Mouse (Mus musculus): ENCODE results near the gene Tnfrsf13b. TPM values are rescaled to one million over a fixed set of nuclear protein-coding genes. Genes with fewer than 3 reads are reported as not detected.

Gene Tnfrsf13b
- 100 to 1,000 TPM; 158 to 204 TPM for total RNA-seq (2023)

DNA sequence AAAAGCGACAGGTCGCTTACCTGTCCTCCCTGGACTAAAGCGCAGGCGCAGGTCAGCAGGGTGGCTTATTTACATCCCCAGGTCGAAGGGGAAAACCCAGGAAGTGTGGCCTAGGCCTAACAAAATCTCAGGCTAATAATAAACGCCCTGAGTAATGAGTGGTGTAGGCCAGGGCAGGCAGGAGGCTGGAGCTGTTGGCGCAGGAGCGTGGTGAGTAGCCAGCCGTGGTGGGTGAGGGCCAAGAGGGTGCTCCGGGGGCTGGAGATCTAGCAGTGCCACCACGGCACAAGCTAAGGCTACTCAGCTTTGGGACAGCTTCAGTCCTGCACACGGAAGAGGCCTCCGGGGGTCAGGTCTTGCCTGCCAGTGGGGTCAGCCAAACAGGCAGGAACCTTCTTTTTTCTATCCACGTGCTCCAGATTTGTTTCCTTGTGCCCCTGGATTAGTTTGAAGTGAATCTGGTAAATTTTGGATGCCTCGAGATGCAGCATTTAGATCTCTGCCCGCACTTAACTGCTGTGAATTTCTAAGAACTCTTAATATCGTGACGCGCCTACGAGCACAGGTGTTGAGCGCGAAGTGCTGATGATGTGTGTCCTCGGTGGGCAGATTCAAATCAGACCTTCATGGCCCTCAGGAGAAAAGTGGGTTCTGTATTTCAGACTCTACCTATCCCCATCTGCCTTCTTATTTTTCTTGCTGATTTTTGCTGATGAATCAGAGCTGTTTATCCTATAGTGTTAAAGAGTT lies at the start of gene Tnfrsf13b:
TSS of gene Tnfrsf13b (plus strand) at position 150 of the 750 bp plus-strand sequence.

DNA sequence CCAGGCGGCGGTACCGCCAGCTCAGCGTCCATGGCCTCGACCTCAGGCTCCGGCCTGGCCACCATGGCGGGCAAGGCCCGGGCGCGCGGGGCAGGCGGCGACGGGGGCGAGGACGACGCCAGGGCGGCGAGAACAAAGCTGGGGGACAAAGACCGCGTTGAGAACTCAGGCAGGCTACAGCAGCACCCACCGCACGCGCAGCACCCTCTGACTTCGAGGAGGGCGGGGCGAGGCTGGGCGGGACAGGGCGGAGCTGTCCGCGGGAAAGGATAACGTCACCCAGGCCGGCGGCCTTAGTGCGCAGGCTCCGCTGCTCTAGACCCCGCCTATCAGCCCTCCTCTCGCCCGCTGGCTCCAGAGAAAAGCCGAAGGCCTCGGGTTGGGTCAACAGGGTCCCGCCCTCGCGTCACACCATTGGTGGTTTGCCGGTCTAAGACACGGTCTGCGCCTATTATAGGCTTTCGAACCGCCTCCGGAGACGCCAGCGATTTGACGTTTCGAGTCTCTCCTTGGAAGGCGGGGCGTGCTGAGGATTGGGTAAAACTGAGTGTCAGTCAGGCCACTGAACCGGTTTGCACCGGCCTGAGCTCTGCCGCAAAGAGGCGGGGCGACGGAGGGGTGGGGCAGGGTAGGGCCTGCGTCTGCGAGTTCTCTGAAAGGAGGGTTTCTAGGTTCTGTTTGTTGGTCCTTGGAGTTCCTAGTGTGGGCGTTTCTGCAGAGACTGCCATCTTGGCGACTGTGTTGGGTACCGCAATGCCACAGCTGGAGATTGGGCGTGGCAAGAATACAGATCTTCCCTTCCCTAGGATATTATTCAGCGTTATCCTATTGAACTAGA lies 48.5 kb downstream of the Tnfrsf13b start, which contains the start of gene Usp22:
TSS of gene Usp22 (minus strand) at position 235 of the 838 bp plus-strand sequence.

Other genes with a start within 250 kb of the Tnfrsf13b start
- gene Tmem11, start 247.5 kb upstream of the Tnfrsf13b start, total RNA-seq (2023): 10 to 100 TPM; 22.7 to 23.6 TPM
- gene Natd1, start 212.0 kb upstream of the Tnfrsf13b start, total RNA-seq (2023): 10 to 100 TPM; 22.6 to 25.7 TPM
- 10 to 100 TPM; 32.4 to 38.2 TPM for gene Map2k3, start 194.7 kb upstream of the Tnfrsf13b start, total RNA-seq (2023)
- not detected for gene Kcnj12, start 104.2 kb upstream of the Tnfrsf13b start, total RNA-seq (2023)
- 10 to 100 TPM; 64.0 to 69.1 TPM for gene Usp22, start 48.3 kb downstream of the Tnfrsf13b start, total RNA-seq (2023)
- gene Aldh3a1, start 80.8 kb downstream of the Tnfrsf13b start, total RNA-seq (2023): not detected
- gene Aldh3a2, start 140.7 kb downstream of the Tnfrsf13b start, total RNA-seq (2023): 10 to 100 TPM; 51.9 to 54.9 TPM
- not detected for gene Slc47a2, start 216.1 kb downstream of the Tnfrsf13b start, total RNA-seq (2023)